Mouse (Mus musculus): ENCODE measurements at regions not wholly inside any gene's neighbourhood (a gene's known extent, or its start where the extent isn't known, plus 50 kb on each side); places are given as distances from the start of the nearest gene placed in this dataset.
"Not testable (repeated sequence)": the region's sequence is repeated elsewhere in the genome, so short reads cannot be mapped to it uniquely, and the experiment has no call there.

DNA sequence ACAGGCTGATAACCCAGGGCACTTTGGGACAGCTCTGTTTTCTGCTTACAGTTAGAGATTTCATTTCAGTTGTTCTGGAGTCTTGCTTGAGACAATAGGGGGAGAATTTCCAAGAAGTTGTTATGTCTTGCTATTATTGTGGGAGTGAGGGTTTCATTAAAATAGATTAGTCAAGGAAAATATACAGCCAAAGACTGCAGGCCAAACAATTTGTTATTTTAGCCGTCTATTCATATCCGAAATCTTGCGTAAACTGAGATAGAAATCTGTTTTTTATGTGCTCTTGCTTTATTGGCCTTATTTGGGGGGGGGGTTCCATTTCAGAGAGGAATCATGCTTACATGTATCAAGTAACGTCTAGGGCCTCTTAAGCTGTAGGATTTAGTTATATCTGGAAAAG, 339.3 kb upstream of the Nrsn1 start:
- no peak for ATAC-seq (ENCODE audit: poor library complexity, severe bottlenecking)

DNA sequence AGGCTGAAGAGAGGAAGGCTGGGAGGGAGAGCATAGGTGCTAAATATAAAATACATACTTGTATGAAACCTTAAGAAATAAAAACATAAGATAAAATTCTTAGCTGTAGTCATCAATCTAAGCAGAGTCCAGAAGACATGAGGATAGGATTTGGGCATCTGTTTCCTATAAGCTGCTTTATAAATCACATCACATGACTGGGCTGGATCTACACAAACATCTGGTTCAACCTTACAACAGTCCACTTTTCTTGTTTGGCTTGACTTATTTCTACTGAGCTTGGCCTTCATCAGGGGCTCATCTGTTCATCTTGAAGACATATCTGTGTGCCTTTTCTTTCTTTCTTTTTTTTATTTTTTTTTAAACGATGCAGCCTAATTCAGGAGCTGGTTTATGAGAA, 338.9 kb upstream of the Nrsn1 start:
- ATAC-seq (ENCODE audit: poor library complexity, severe bottlenecking): no peak

DNA sequence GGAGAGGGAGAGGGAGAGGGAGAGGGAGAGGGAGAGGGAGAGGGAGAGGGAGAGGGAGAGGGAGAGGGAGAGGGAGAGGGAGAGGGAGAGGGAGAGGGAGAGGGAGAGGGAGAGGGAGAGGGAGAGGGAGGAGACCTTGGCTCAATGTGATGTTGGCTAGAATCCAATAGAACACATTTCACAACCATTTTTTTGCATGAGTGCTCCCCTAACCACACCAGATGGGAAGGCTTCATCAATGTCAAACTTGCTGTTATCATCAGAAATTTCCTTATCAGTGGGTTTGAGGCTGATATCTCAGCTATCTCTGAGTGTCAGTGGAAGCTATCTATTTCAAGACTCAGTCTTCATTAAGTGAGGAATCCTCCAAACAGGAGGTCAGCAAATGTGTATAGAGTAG, 331.0 kb upstream of the Nrsn1 start:
- not testable (repeated sequence) for ATAC-seq (ENCODE audit: poor library complexity, severe bottlenecking)

DNA sequence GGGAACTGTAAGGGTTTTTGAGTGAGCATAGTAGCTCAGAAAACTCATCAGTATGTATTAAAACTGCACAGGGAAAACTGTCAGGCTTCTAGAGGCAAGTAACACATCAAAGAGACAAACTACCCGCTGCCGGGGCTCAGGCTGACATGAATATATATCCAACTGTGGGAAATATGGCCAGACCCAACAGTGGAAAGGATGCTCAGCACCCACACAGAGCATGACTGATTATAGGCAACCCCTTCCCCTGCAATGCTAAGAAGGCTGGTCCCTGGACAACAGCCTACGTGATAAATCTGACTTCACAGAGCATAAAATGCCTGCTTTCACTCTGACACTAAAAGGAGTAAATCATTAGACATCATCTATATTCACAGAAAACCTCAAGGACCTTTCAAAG, 324.3 kb upstream of the Nrsn1 start:
- ATAC-seq (ENCODE audit: poor library complexity, severe bottlenecking): no peak

DNA sequence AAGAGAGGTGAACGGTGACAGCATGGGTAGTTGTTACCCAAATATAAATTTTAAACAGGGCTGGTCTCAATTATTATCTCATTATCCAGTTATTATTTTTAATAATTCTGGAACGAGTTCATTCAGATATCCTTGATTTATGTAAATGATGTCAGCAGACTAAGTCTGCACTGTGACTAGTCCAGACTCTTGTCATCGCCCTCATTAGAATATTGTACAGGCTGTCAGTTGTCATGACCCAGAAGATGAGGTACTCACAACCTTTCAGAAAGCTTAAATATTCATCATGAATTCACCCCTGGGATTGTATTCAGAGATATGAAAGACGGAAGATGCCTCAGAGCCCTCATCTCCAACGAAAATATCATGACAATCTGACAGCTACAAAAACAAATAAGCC, 300.3 kb upstream of the Nrsn1 start:
- ATAC-seq (ENCODE audit: poor library complexity, severe bottlenecking): no peak

DNA sequence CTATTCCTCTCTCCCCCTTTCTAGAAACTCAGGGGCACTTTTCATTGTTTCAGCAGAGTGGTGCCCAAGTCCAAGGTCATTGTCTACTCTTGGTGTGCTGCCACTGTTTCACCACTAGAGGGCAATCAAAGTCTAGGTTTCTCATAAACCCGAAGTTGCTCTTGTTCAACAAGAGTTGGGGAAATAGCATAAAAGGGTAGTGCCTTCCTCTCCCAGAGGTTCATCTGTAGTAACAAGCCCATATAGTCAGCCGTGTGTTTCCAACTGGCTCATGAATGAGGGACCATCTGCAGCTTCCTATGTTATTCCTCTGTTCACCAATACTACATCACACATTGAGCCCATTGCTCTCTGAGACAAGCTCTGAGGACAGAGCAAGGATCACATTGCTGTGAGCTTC, 292.4 kb upstream of the Nrsn1 start:
- ATAC-seq (ENCODE audit: poor library complexity, severe bottlenecking): no peak

DNA sequence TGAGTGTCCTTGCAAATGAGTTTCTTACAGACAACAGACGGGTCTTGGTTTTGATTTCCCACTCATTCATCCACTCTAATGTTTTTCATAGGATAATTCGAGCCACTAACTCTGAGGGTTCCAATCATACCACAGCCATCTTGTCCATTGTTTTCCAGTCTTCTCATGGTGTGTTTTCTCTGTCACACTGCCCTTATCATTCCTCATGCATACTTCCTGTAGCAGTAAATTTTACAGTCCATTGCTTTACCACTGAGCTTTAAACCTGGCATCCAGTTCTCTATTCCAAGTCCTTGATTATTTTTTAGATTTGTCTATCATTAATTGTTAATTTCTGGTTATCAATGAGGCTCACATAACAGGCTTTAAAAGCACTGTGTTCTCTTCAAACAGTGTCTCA, 290.0 kb upstream of the Nrsn1 start:
- ATAC-seq (ENCODE audit: poor library complexity, severe bottlenecking): no peak

DNA sequence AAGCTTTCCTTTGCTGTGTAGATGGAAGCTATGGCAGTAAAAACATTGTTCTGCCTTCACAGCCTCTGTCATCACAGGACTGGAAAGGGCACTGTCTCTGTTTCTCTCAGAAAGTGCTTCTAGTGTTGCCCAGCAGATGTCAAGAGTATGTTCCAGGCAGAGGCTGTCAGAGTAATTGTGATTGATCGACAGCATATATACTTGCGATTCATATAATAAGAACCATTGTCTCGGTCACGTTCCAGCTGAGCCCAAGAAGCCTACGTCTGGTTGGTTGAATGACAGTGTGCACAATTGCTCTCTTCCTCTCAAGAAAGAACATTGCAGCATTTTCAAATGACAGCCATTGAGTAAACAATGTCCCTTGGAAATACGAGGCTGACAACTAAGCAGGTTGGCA, 284.7 kb upstream of the Nrsn1 start:
- ATAC-seq (ENCODE audit: poor library complexity, severe bottlenecking): no peak

DNA sequence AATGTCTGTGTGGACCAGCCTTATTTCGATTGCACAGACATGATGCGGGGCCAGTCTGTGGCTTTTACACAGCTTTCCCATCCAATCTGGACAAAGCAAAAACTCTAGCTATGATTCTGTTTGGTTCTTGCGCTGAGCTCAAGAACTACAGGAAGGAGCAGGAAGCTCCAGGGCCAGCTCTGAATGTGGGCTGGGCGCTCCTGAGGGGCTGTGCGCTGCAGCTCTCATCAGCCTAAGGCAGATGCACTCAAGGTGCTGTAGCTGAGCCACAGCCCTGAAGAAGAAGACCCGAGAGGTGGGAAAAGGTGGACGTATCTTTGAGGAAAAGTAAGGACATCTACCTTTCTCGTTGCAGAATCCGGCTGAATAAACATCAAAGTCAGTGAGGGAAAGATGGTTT, 278.2 kb upstream of the Nrsn1 start:
- ATAC-seq (ENCODE audit: poor library complexity, severe bottlenecking): no peak

DNA sequence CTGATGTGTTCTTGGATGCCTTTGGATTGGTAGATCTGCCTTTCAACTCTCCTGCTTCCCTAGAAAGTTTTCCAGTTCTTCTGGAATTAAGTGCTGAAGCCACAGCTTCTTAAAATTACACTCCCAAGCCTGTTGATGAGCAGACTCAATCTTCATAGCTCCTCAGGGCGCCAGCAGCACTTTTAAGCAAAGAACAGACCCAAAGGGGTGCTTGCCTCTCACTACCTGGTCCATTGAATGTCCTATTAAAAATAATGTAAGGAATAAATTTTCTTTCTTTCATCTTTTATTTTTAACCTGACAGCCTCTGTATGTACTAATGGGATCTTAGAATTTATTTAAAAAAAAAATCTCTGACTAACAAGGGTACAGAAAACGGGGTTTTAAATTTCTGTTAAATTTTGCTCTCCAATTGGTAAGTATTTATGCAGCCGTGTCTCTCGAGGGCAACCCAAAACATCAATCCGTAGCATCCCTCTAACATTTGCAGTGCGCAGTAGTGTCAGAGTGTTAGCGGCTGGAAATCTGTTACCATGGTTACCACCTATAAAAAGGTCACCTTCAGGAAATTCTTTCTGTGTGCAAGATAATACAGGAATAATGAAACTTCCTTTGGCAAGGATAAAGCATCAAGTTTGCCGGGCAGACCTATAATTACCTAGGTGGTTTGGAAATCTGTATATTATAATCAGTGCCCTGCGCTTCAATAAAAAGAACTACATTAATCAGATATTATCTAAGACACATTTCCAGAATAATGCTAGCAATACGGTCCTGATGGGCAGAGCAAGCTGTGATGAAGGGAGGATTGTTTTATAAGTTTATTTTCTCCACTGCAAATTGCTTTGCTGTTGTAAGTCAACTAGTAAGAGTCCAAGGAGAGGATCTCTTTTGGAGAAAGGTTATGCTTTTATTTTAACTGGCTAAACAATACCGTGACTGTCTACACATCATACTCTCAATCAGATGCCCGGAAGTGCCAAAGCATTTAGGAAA, 277.1 kb upstream of the Nrsn1 start:
- no peak for ATAC-seq (ENCODE audit: poor library complexity, severe bottlenecking)

DNA sequence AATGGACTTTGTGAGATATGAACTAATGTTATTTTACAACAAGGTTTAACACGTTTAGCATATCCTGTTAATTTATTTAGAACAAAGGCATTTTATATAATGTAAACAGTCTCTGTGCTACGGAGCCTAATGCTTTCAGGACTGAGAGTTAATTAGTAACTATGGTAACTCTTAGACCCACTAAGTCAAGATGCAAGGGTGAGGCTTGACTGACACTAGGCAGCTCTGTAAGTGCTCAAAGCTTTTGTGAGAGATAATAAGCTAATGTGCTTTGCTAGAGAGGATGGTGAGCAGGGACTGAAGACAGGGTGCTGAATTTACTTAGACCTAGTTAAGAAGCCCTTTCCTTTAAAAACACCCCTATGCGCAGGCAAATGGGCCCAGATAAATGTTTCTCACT, 253.8 kb upstream of the Nrsn1 start:
- no peak for ATAC-seq (ENCODE audit: poor library complexity, severe bottlenecking)

DNA sequence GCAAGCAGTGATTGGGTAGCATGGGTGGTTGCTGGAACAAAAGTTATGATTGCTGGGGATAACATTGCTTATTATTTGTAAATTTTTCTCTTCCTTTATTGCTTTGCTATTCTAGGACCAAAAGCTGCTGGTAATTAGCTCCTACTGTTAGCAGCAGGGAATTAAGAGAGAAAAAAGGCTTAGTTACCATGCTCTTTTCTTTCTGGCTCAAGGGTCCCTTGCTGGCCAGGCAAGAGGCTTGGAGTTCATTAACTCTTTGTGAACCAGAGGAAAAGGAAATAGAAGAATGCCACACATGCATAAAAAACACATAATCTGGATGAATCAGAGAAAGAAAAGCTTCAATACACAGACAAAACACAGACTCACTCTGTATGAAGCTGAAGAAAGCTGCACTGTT, 237.1 kb upstream of the Nrsn1 start:
- no peak for ATAC-seq (ENCODE audit: poor library complexity, severe bottlenecking)

DNA sequence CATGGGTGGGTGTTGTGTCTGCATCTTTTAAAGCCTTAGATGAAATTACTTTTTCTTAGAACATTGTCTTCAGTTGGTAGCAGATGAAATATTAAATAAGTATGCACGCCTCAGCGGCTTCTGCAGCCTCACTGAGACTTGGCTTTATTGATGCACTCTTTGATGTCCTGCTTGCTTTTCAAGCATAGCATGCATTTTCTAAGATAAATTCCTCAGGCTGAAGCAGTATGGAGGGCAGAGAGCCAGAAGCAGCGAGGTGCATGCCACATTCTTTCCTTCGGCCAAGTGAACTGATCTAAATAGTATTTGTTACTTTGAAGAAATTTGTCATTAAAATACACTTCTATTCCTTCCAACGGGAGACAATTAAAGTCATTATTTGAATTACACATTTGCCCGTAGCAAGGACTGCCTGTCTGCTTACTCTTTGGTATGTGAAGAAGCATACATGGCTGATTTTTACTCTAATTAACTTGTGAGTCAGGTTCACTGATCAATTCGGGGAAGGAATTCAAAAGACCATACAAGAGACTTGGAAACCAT, 224.3 kb upstream of the Nrsn1 start:
- no peak for ATAC-seq (ENCODE audit: poor library complexity, severe bottlenecking)

DNA sequence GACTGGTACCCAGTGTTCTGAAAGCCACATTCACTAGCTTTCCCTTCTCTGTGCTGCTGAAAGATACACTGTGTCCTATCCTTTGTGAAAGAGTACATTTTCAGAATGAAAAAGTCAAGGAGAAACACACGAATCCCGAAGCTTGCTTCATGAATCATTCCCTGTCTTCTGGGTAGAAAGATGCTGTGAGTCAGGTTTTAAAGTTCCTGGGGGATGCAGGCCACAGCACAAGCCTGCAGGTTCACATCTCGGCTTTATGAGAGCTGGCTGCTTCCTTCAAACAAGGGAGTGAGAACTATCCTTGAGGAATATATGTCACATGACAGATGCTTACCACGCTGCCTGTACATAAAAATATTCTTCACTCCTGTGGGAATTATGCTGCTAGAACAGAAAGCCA, 219.7 kb upstream of the Nrsn1 start:
- no peak for ATAC-seq (ENCODE audit: poor library complexity, severe bottlenecking)

DNA sequence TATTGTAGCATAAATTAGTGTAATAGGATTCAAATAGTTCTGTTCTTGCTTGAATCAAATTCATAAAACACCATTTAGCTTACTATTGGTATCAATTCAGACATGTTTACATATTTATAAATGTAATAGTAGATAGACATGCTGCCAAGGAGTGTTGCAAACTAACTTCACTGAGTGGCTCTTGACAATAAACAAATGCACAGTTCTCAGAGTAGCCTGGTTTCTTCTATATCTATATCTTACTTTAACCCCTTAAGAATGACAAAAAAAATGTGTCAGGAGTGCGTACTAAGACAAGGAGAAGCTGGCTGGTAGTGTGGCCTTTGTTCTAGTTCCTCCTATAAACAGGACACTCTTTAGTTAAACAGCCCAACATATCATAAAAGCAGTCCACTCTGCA, 213.0 kb upstream of the Nrsn1 start:
- no peak for ATAC-seq (ENCODE audit: poor library complexity, severe bottlenecking)

DNA sequence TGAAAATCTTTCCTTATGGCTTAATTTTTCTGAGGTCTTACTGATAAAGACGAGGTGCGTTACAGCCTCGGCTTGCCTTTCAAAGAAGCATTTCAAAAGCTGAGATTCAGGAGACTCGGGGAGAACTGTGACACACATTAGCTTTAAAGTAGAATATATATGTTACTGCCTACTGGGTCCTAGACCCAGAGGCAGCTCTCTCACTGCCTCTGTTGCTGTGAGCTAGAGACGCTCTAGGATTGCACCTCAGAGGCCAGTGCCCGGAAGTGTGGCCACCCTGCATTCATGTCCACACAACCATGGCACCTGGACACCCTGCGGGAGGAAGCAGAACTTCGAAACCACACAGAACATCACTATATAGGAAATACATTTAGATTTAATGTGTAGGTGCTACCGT, 181.6 kb upstream of the Nrsn1 start:
- ATAC-seq (ENCODE audit: poor library complexity, severe bottlenecking): no peak

DNA sequence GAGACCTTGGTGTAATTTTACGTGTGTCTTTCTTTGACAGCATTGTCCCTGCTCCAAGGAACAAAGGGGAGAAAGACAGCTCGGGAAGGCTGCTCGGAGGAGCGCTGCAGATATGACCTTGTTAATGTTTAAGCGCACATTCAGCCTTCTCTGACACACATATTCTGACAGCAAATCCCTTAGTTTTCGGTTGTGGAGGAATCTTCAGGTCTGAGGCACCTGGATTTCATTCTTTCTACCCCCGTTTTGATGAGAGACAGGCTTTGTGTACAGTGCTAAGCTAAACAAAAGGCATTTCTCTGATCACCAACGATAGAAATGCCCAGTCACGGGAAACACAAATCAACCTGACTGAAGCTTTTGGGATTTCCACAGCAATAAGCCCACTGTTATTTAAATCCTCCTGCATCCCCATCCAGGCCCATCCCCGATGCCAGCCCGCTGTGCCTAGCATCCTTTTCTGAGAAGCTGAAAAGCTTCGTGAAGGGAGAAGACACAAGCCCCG, 181.1 kb upstream of the Nrsn1 start:
- ATAC-seq (ENCODE audit: poor library complexity, severe bottlenecking): no peak

DNA sequence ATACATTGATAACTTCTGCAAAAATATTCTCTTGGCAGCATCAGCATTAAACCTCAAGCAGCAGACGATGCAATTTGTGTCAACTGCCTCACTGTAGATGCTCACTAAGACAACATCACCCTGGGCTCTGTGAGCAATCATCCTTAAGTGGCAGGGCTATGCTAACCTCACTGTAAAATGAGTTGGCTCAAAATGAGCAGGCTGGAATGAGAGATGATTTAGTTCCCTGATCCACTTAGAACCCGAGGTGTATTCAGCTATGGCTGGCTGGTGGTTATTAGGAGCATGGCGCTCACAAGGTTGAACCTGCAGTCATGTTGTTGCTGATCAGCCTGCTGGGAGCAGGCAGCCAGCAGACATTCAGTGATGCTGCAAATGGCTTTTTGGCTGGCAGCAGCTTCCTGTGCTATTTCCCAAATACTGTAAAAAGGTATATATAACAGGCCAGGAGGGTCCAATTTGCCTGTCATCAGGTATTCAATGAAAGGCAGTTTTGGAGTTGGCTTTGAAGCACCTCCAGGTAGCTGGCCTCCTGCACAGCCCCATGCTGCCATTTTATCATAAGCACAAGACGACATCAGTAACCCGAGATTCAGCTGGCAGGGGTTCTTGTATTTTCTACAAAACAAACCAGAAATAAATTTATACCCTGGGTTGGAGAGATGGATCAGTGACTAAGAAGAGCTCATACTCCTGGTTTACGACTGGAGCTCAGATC, 159.6 kb upstream of the Nrsn1 start:
- ATAC-seq (ENCODE audit: poor library complexity, severe bottlenecking): no peak

DNA sequence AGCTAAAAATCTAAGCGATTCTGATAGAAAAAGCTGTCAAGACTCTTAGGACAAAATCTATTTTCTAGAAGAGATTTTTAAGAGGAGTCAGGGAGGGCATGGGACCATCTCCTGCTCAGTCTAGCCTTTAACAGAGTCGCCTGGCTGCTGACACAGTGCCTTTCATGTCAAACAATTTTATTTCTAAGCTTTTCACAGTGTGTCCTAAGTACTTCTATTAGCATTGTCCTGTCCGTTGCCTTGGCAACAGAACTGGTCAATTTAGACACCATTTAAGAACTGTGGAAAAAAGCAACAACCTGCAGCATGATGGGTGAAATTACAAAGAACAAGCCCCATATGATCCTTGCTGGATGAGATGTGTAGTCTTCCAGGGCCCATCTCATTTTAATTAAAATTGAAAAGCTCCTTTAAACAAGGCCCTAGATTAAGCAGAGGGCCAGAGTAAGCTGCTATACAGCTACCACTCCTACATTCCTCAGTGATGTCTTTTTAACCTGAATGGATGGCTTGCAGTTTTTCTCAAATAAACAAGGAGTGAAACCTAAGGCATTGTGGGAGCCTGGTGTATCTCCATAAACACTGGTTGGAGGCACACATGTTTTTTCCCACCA, 133.0 kb upstream of the Nrsn1 start:
- ATAC-seq (ENCODE audit: poor library complexity, severe bottlenecking): no peak

DNA sequence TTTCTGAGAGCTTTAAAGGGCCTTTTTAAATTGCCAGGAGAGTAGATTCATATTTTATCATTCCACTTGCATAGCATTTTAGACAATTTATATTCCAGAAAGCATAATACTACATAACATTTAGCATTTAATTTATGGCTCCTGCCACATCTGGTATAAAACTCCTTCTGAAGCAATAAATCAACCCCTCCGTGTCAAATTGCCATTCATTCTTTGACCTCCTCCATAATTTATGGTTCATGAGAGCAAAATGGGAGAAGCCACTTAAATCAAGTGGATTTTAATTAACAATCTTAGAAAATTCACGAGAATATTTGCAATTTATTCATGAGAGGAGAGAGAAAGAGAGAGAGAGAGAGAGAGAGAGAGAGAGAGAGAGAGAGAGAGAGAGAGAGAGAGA, 132.4 kb upstream of the Nrsn1 start:
- ATAC-seq (ENCODE audit: poor library complexity, severe bottlenecking): no peak

DNA sequence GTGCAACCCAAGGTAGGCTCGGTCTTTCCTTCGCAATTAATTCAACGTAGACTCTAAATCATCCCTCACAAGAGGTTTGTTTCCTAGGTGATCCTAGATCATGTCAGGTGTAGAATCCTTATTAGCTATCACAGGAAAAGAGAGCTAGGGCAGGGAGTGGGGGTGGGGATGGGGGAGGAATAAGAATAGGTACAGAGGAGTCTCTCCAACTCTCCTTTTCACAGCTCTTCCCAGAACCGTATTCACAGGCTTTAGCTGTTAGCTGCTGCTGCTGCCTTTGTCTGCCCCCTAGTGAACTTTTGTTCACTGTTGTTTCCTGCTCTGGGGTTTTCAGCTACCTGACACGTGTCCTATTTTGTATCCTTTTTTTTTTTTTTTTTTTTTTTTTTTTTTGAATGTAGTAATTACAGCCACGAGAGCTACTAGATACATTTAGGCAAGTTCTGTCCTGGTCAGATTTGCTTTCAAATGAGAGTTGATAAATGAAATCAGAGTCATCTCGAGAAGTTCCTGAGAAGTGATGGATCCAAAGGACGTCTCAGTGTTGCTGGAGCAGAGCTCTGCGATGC, 131.7 kb upstream of the Nrsn1 start:
- no peak for ATAC-seq (ENCODE audit: poor library complexity, severe bottlenecking)
